In genomic region chr14:54409057-54409645, GRCm38 (mm10) we compare ENCODE assay signal across 1 mouse cellular context.
TF ChIP-seq lines count a peak whose summit lies in the region.

No protein-coding gene starts in this region.

TF ChIP-seq in CH12.LX, 34 proteins besides CTCF, POLR2A, EP300 and RAD21 (continued from another document):
- TF ChIP-seq TBP (conservative IDR thresholded peaks at IDR 0.05; ENCODE audit: low read depth, low read length) (peak; percentile 73; the same call in 1 of the 2 replicates), SIN3A (IDR thresholded peaks at IDR 0.05; ENCODE audit: low read length) (peak; percentile 72; the same call in 1 of the 2 replicates), MAX (IDR thresholded peaks at IDR 0.05; ENCODE audit: low read length) (0 out of 2 replicates have a peak, but pooled peaks have one; percentile 53), ZMIZ1 (IDR thresholded peaks at IDR 0.05; ENCODE audit: low read depth, low read length) (no peak), HCFC1 (IDR thresholded peaks at IDR 0.05; ENCODE audit: low read depth, low read length) (no peak), USF1 (IDR thresholded peaks at IDR 0.05; ENCODE audit: low read depth, low read length) (no peak), USF2 (conservative IDR thresholded peaks at IDR 0.05; ENCODE audit: low read depth, low read length) (no peak), SMC3 (IDR thresholded peaks at IDR 0.05; ENCODE audit: low read depth, low read length) (no peak), CHD1 (IDR thresholded peaks at IDR 0.05; ENCODE audit: low read depth, low read length) (no peak), ELF1 (IDR thresholded peaks at IDR 0.05; ENCODE audit: low read depth, low read length) (no peak), ZNF384 (IDR thresholded peaks at IDR 0.05; ENCODE audit: low read depth, low read length) (peak; percentile 76), MYC (IDR thresholded peaks at IDR 0.05; ENCODE audit: low read depth, low read length) (peak; percentile 82; the same call in 1 of the 2 replicates), KAT2A (IDR thresholded peaks at IDR 0.05; ENCODE audit: insufficient replicate concordance, low read length) (0 out of 2 replicates have a peak, but pooled peaks have one; percentile 2), IRF4 (IDR thresholded peaks at IDR 0.05; ENCODE audit: low read depth, low read length) (peak; percentile 87), ZKSCAN1 (IDR thresholded peaks at IDR 0.05; ENCODE audit: borderline replicate concordance, low read depth, low read length) (no peak), NRF1 (IDR thresholded peaks at IDR 0.05; ENCODE audit: low read depth, low read length) (no peak), MAZ (IDR thresholded peaks at IDR 0.05; ENCODE audit: low read depth, low read length) (peak; percentile 46; the same call in 1 of the 2 replicates), ZC3H11A (IDR thresholded peaks at IDR 0.05; ENCODE audit: low read depth, low read length) (no peak), CHD2 (IDR thresholded peaks at IDR 0.05; ENCODE audit: low read length) (no peak), NELFE (IDR thresholded peaks at IDR 0.05; ENCODE audit: low read depth, low read length) (peak; percentile 27; the same call in 1 of the 2 replicates), GABPA (IDR thresholded peaks at IDR 0.05; ENCODE audit: insufficient replicate concordance, low read depth, low read length) (no peak), JUN (IDR thresholded peaks at IDR 0.05; ENCODE audit: insufficient read depth, low read depth, low read length) (no peak), MEF2A (IDR thresholded peaks at IDR 0.05; ENCODE audit: borderline replicate concordance, low read depth, low read length) (no peak), RCOR1 (conservative IDR thresholded peaks at IDR 0.05; ENCODE audit: low read depth, low read length) (no peak), JUND (conservative IDR thresholded peaks at IDR 0.05; ENCODE audit: low read depth, low read length) (no peak), POLR2AphosphoS2 (IDR thresholded peaks at IDR 0.05; ENCODE audit: low read depth, low read length) (no peak), E2F4 (IDR thresholded peaks at IDR 0.05; ENCODE audit: insufficient replicate concordance, low read depth, low read length) (no peak), MAFK (IDR thresholded peaks at IDR 0.05; ENCODE audit: insufficient replicate concordance, low read length) (peak; percentile 81; the same call in 1 of the 2 replicates), UBTF (IDR thresholded peaks at IDR 0.05; ENCODE audit: low read depth, low read length) (no peak), PAX5 (IDR thresholded peaks at IDR 0.05; ENCODE audit: low read length) (no peak)
TF ChIP-seq in CH12.LX: peak in this region for 12.
